Mouse (Mus musculus) CH12.LX (cell line): ENCODE data around the gene 4922502D21Rik. TPM values are rescaled to one million over a fixed set of nuclear protein-coding genes. Genes with fewer than 3 reads are reported as not detected.

Experiments
- DNase-seq: peaks from one replicate; pipeline ENCODE4 v3.0.0-alpha.2; 2013; ENCODE audit errors: extremely low read depth
- H3K27ac ChIP-seq: 2 replicates; pipeline ENCODE4 v1.5.1; 2012; ENCODE audit warnings: low read depth, mild to moderate bottlenecking, control low read depth, moderate library complexity; ENCODE audit not compliant: insufficient read depth
- H3K27me3 ChIP-seq: replicated peaks from 2 replicates; pipeline ENCODE3; 2012; ENCODE audit warnings: inconsistent platforms
- H3K36me3 ChIP-seq, 2 experiments: replicated peaks in 1 of 2; 2 replicates each; pipeline versions ENCODE3 to v1.6.1; 2012; ENCODE audit warnings: inconsistent platforms in 1 of 2, low read length in 1 of 2, mild to moderate bottlenecking in 1 of 2, mixed read lengths in 1 of 2, moderate library complexity in 1 of 2; ENCODE audit not compliant: control insufficient read depth in 1 of 2, insufficient read depth in 1 of 2
- H3K4me1 ChIP-seq, 2 experiments: 2 replicates each; pipeline ENCODE4 v1.6.1; 2012; ENCODE audit warnings: inconsistent platforms in 1 of 2, moderate library complexity in 1 of 2; ENCODE audit not compliant: insufficient read depth in 2 of 2, control insufficient read depth in 1 of 2
- H3K4me2 ChIP-seq: 2 replicates; pipeline ENCODE4 v1.6.1; 2012; ENCODE audit warnings: low read depth, mild to moderate bottlenecking, control low read depth; ENCODE audit not compliant: poor library complexity, insufficient read depth, severe bottlenecking
- H3K4me3 ChIP-seq, 3 experiments: fragments of 150-350 bp in 1 of 3; sonication (generic) in 1 of 3; replicated peaks in 1 of 3; 2 replicates each; pipeline versions ENCODE3 to v1.5.1; 2011 to 2012; ENCODE audit warnings: low read depth in 2 of 3, low read length in 2 of 3, mild to moderate bottlenecking in 2 of 3, moderate library complexity in 2 of 3, control low read depth in 1 of 3, improper control_type of control experiment in 1 of 3, inconsistent platforms in 1 of 3, mixed read lengths in 1 of 3; ENCODE audit not compliant: poor library complexity in 1 of 3
- H3K79me2 ChIP-seq: replicated peaks from 2 replicates; pipeline ENCODE4 v1.6.1; 2012; ENCODE audit warnings: mild to moderate bottlenecking, moderate library complexity; ENCODE audit not compliant: control insufficient read depth, poor library complexity, insufficient read depth, severe bottlenecking; ENCODE audit errors: extremely low read depth
- H3K9ac ChIP-seq: 2 replicates; pipeline ENCODE4 v1.6.1; 2012; ENCODE audit warnings: low read depth, mild to moderate bottlenecking, control low read depth, moderate library complexity; ENCODE audit not compliant: insufficient read depth
- H3K9me3 ChIP-seq: replicated peaks from 2 replicates; pipeline ENCODE3; 2012; ENCODE audit warnings: low read length, inconsistent platforms, mixed read lengths
- BHLHE40 ChIP-seq: IDR thresholded peaks from 2 replicates; pipeline ENCODE4 v1.6.1; 2011; ENCODE audit warnings: mild to moderate bottlenecking, low read depth, low read length, improper control_type of control experiment
- CTCF ChIP-seq, 2 experiments: IDR thresholded peaks in 1 of 2; conservative IDR thresholded peaks in 1 of 2; 2 replicates each; pipeline ENCODE4 v1.5.1; 2011 to 2012; ENCODE audit warnings: low read depth in 2 of 2, low read length in 2 of 2, improper control_type of control experiment in 1 of 2, inconsistent platforms in 1 of 2, mild to moderate bottlenecking in 1 of 2, moderate library complexity in 1 of 2
- E2F4 ChIP-seq: IDR thresholded peaks from 2 replicates; pipeline ENCODE4 v1.6.1; 2011; ENCODE audit warnings: low read depth, low read length, improper control_type of control experiment; ENCODE audit not compliant: insufficient replicate concordance
- GABPA ChIP-seq: IDR thresholded peaks from 2 replicates; pipeline ENCODE4 v1.6.1; 2012; ENCODE audit warnings: low read depth, low read length, improper control_type of control experiment, inconsistent platforms; ENCODE audit not compliant: insufficient replicate concordance
- JUN ChIP-seq: IDR thresholded peaks from 2 replicates; pipeline ENCODE4 v1.6.1; 2011; ENCODE audit warnings: low read depth, mild to moderate bottlenecking, low read length, improper control_type of control experiment, moderate library complexity; ENCODE audit not compliant: insufficient read depth
- JUND ChIP-seq: conservative IDR thresholded peaks from 2 replicates; pipeline ENCODE4 v1.6.1; 2011; ENCODE audit warnings: low read depth, low read length, improper control_type of control experiment
- KAT2A ChIP-seq: IDR thresholded peaks from 2 replicates; pipeline ENCODE4 v1.6.1; 2012; ENCODE audit warnings: low read length, improper control_type of control experiment, inconsistent platforms; ENCODE audit not compliant: insufficient replicate concordance
- MAX ChIP-seq: IDR thresholded peaks from 2 replicates; pipeline ENCODE4 v1.6.1; 2011; ENCODE audit warnings: low read length, improper control_type of control experiment
- MAZ ChIP-seq: IDR thresholded peaks from 2 replicates; pipeline ENCODE4 v1.6.1; 2012; ENCODE audit warnings: low read depth, mild to moderate bottlenecking, inconsistent platforms, low read length, improper control_type of control experiment, moderate library complexity
- MEF2A ChIP-seq: IDR thresholded peaks from 2 replicates; pipeline ENCODE4 v1.6.1; 2014; ENCODE audit warnings: low read depth, mild to moderate bottlenecking, inconsistent platforms, low read length, improper control_type of control experiment, borderline replicate concordance
- NELFE ChIP-seq: IDR thresholded peaks from 2 replicates; pipeline ENCODE4 v1.6.1; 2011; ENCODE audit warnings: low read depth, low read length, improper control_type of control experiment
- PAX5 ChIP-seq: IDR thresholded peaks from 2 replicates; pipeline ENCODE4 v1.6.1; 2012; ENCODE audit warnings: low read length, inconsistent platforms, mixed read lengths
- POLR2A ChIP-seq: IDR thresholded peaks from 2 replicates; pipeline ENCODE4 v1.6.1; 2011; ENCODE audit warnings: low read depth, mild to moderate bottlenecking, improper control_type of control experiment, low read length
- POLR2AphosphoS2 ChIP-seq: IDR thresholded peaks from 2 replicates; pipeline ENCODE4 v1.6.1; 2011; ENCODE audit warnings: low read depth, low read length, improper control_type of control experiment
- RCOR1 ChIP-seq: conservative IDR thresholded peaks from 2 replicates; pipeline ENCODE4 v1.6.1; 2012; ENCODE audit warnings: low read depth, mild to moderate bottlenecking, inconsistent platforms, low read length, improper control_type of control experiment
- SIN3A ChIP-seq: IDR thresholded peaks from 2 replicates; pipeline ENCODE4 v1.6.1; 2012; ENCODE audit warnings: low read length, improper control_type of control experiment, inconsistent platforms
- SMC3 ChIP-seq: IDR thresholded peaks from 2 replicates; pipeline ENCODE4 v1.6.1; 2011; ENCODE audit warnings: low read depth, low read length, improper control_type of control experiment
- TBP ChIP-seq: conservative IDR thresholded peaks from 2 replicates; pipeline ENCODE4 v1.6.1; 2011; ENCODE audit warnings: low read depth, low read length, improper control_type of control experiment
- USF1 ChIP-seq: IDR thresholded peaks from 2 replicates; pipeline ENCODE4 v1.6.1; 2014; ENCODE audit warnings: low read depth, mild to moderate bottlenecking, inconsistent platforms, low read length, improper control_type of control experiment
- USF2 ChIP-seq: conservative IDR thresholded peaks from 2 replicates; pipeline ENCODE4 v1.6.1; 2011; ENCODE audit warnings: low read depth, low read length, improper control_type of control experiment
- ZNF384 ChIP-seq: IDR thresholded peaks from 2 replicates; pipeline ENCODE4 v1.6.1; 2012; ENCODE audit warnings: low read depth, low read length, improper control_type of control experiment, inconsistent platforms
- dilution Hi-C: fragments of 300-500 bp; cut with MboI; formaldehyde crosslinking; loops from 2 replicates; pipeline ENCODE4 v1.14.3; 2020; ENCODE audit warnings: low sequenced_read_pairs; ENCODE audit not compliant: extremely low pct_unique_long_range_greater_than_20kb, extremely low pct_ligation_motif_present
- in situ Hi-C: fragments of 300-500 bp; cut with MboI; formaldehyde crosslinking; loops from 3 replicates; pipeline ENCODE4 v1.14.3; 2019; ENCODE audit warnings: low sequenced_read_pairs, low pct_ligation_motif_present, low pct_unique_long_range_greater_than_20kb, mixed read lengths
- polyA plus RNA-seq: library from polyadenylated mRNA; unstranded; fragments of >175 nt; gene quantifications from 2 replicates; pipeline ENCODE4 v1.2.1, GENCODE M21; 2012; ENCODE audit warnings: low read depth; ENCODE audit not compliant: insufficient read length
- total RNA-seq, 2 experiments: library from RNA; depleted of rRNA; stranded (reverse); fragments of 300-350 nt in 1 of 2; fragments of >200 nt in 1 of 2; gene quantifications; 2 replicates each; pipeline ENCODE4 v1.2.3; 2012 to 2014

Gene 4922502D21Rik
- total and polyA plus RNA-seq, 3 experiments = 0.23 to 2.8 (median 0.46) TPM

- dilution Hi-C loops = no loop called here
- Histone ChIP-seq H3K4me3 (no peak overlapping the region), H3K27me3 (no peaks in the 10 kb centered on the region), H3K79me2 (no peaks in the 10 kb centered on the region), H3K4me1 (peaks cover 0 to 22% of the 10 kb centered on the region in 2 experiments; a peak in 3 of 4 replicates), H3K9ac (no peak overlapping the region), H3K9me3 (no peaks in the 10 kb centered on the region), H3K36me3 (peaks cover 0 to 7% of the 10 kb centered on the region in 2 experiments), H3K27ac (no peak overlapping the region), H3K4me2 (no peak overlapping the region)
- in situ Hi-C loops = loop anchor here (25.0 kb wide), 1 partner anchor 519 kb away; the partner anchor contains the start of genes Gm44511 and Klrb1b
- DNase-seq = no peak
- no peak for TF ChIP-seq TBP
- TF ChIP-seq PAX5 = no peak
- no peak for TF ChIP-seq JUN
- no peak for TF ChIP-seq E2F4
- no peak for TF ChIP-seq ZNF384
- TF ChIP-seq JUND = no peak
- TF ChIP-seq SMC3 = no peak
- no peak for TF ChIP-seq KAT2A
- TF ChIP-seq USF2 = no peak
- no peak for TF ChIP-seq MAZ
- TF ChIP-seq RCOR1 = no peak
- TF ChIP-seq NELFE = no peak
- TF ChIP-seq SIN3A = no peak
- no peak for TF ChIP-seq POLR2AphosphoS2
- no peak for TF ChIP-seq POLR2A
Observed at GRCm38 (mm10) chr6:129356430-129356829, 24.8 kb upstream of the 4922502D21Rik start.

- no peak overlapping the region for H3K27ac ChIP-seq
- TF ChIP-seq USF2 (no peak), USF1 (no peak), CTCF (conservative IDR thresholded peaks at IDR 0.05 in 1 of 2, IDR thresholded peaks at IDR 0.05 in 1 of 2; ENCODE audit: low read depth in 2 of 2, low read length in 2 of 2) (no peak), MAX (no peak), SMC3 (no peak), KAT2A (no peak), ZNF384 (no peak), MEF2A (no peak), GABPA (no peak), BHLHE40 (no peak), JUN (no peak)
- TF ChIP-seq, all 38 proteins: peak for 0
- in situ Hi-C loops (loop anchor here (25.0 kb wide), 1 partner anchor 518 kb away; the partner anchor contains the start of genes Gm44511 and Klrb1b), dilution Hi-C loops (no loop called here)
- no peak overlapping the region for H3K4me3 ChIP-seq
- H3K79me2 ChIP-seq = no peaks in the 10 kb centered on the region
- H3K4me1 ChIP-seq = peaks cover 4 to 24% of the 10 kb centered on the region in 2 experiments
- H3K27me3 ChIP-seq = no peaks in the 10 kb centered on the region
- H3K9ac ChIP-seq = no peak overlapping the region
- no peak overlapping the region for H3K4me2 ChIP-seq
- H3K9me3 ChIP-seq = no peaks in the 10 kb centered on the region
- no peak for DNase-seq
- peaks cover 0 to 5% of the 10 kb centered on the region in 2 experiments for H3K36me3 ChIP-seq
Observed at GRCm38 (mm10) chr6:129355774-129356173, 24.2 kb upstream of the 4922502D21Rik start.
